Comparison of ENCODE assay signal across 25 mouse cellular contexts in the genomic region with DNA sequence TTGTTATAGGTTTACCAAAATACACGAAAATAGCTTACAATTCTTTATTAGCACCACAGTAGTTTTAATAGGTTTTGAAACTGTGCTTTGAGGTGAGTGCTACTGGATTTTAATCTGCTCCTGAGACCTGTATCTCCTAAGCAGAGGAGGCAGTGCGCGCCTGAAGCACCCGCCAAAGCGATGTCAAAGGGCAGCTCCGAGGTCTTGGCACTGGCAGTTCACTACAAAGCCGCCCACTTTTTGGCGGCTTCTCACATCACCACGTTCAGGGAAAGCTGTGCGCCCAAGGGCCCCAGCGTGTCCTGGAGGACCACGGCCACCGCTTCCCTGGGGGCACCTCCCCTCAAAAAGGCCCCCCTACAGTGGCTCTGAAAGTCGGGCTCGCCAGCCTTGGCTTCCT.
"Had no signal": no experiment of that assay in that cellular context is flagged by ENCODE, and none has a peak within 500 bp of the region (broad histone marks: within the 10 kb centered on the region; RNA-seq: fewer than 3 reads in every experiment).

No protein-coding gene starts in this region.

- H3K4me1 ChIP-seq: heart, embryonic 10.5 days; heart, embryonic 12.5 days; hindbrain, embryonic 10.5 days; hindbrain, embryonic 12.5 days; hindbrain, embryonic 15.5 days; kidney, embryonic 15.5 days; limb, embryonic 13.5 days; limb, embryonic 15.5 days; liver, embryonic 12.5 days had no signal

- H3K27me3 ChIP-seq: heart, embryonic 12.5 days; hindbrain, embryonic 12.5 days; hindbrain, embryonic 15.5 days; kidney, embryonic 15.5 days; limb, embryonic 13.5 days; limb, embryonic 15.5 days; liver, embryonic 12.5 days had no signal

- ATAC-seq: hindbrain, postnatal 0 days; intestine, embryonic 16.5 days; liver, embryonic 12.5 days had no signal

- H3K4me2 ChIP-seq: heart, embryonic 12.5 days; hindbrain, embryonic 12.5 days; hindbrain, embryonic 15.5 days; kidney, embryonic 15.5 days; limb, embryonic 13.5 days; limb, embryonic 15.5 days; liver, embryonic 12.5 days had no signal

- H3K9me3 ChIP-seq: hindbrain, embryonic 15.5 days; limb, embryonic 15.5 days; liver, embryonic 12.5 days had no signal

- H3K36me3 ChIP-seq: heart, embryonic 10.5 days; heart, embryonic 12.5 days; hindbrain, embryonic 10.5 days; hindbrain, embryonic 12.5 days; hindbrain, embryonic 15.5 days; kidney, embryonic 15.5 days; limb, embryonic 13.5 days; limb, embryonic 15.5 days; liver, embryonic 12.5 days had no signal

- DNase-seq: gastrocnemius, postnatal 25 days; heart, adult 18-20 months; heart, postnatal 10 days; heart, postnatal 4 days; kidney, adult 11 months; kidney, adult 2 months; kidney, adult 9 months; kidney, postnatal 14 days; kidney, postnatal 36 days; layer of hippocampus, adult 9-11 months; layer of hippocampus, postnatal 36 days; left cerebral cortex, postnatal 4 days had no signal

- H3K4me3 ChIP-seq: heart, embryonic 10.5 days; heart, embryonic 12.5 days; hindbrain, embryonic 10.5 days; hindbrain, embryonic 12.5 days; hindbrain, embryonic 15.5 days; kidney, embryonic 15.5 days; limb, embryonic 13.5 days; limb, embryonic 15.5 days; liver, embryonic 12.5 days had no signal

- H3K27ac ChIP-seq: heart, embryonic 10.5 days; hindbrain, embryonic 10.5 days; hindbrain, embryonic 12.5 days; hindbrain, embryonic 15.5 days; hindbrain, postnatal 0 days; kidney, embryonic 15.5 days; kidney, postnatal 0 days; limb, embryonic 13.5 days; limb, embryonic 15.5 days; liver, embryonic 12.5 days; liver, embryonic 14.5 days had no signal

- H3K9ac ChIP-seq: heart, embryonic 12.5 days; hindbrain, embryonic 12.5 days; hindbrain, embryonic 15.5 days; kidney, embryonic 15.5 days; limb, embryonic 13.5 days; limb, embryonic 15.5 days; liver, embryonic 12.5 days; liver, embryonic 14.5 days had no signal
